Mouse (Mus musculus) bone marrow macrophage, adult 2 months (primary cell): ENCODE results near the gene Macf1.
"Not testable (repeated sequence)": the region's sequence is repeated elsewhere in the genome, so short reads cannot be mapped to it uniquely, and the experiment has no call there.

Experiments
- CTCF ChIP-seq: IDR thresholded peaks from 2 replicates; pipeline ENCODE4 v1.5.1; 2012; ENCODE audit warnings: low read depth, mild to moderate bottlenecking, low read length, moderate library complexity
- POLR2A ChIP-seq: IDR thresholded peaks from 2 replicates; pipeline ENCODE4 v1.6.1; 2012; ENCODE audit warnings: mild to moderate bottlenecking, low read depth, low read length, borderline replicate concordance

GRCm38 (mm10) chr4:123653446-123653845, 30.7 kb downstream of the Macf1 start:
- TF ChIP-seq CTCF, POLR2A: not testable (repeated sequence)
